In the genomic region with DNA sequence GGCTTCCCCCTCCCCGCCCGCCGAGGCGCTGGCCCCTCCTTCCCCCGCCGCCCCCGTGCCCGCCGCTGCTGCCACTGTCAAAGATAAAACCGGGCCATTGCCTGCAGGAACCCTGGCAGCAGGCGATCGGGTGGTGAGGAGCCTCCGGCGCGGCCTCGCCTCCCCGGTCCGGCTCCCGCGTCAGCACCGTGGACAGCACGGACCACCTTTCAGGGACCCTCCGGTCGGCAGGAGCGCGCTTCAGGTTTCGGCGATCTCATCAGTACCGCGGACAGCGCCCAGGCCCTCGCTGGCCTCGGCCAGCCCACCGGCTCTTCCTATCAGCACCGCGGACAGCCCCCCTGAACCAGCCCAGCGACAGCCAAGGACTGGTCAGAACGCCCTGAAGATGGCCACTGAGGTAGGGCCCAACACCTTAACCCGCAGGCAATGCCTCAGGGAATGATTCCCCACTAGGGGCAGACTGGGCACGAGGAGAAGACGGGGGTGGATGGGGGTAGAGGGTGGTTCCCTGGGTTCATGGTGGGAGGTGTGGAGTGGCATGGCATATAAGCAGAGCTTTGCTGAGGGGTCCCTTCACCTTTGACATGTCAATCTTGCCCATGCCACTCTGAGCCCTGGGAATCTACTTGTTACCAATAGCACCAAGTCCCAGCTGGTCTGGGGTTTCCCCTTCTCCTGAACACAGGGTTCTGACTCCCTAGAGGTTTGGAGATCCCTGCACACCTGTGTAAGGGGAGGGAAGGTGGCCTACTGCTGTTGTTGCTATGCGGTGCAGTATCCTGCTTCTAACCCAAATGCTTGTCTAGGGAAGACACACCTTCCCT, we compare ENCODE assay signal across 8 mouse cellular contexts. TPM values are rescaled to one million over a fixed set of nuclear protein-coding genes. Genes with fewer than 3 reads are reported as not detected.
DNase-seq lines count a peak whose midpoint lies in the region; ATAC-seq and TF ChIP-seq lines count a peak whose summit lies in the region.

No protein-coding gene starts in this region.

- intact Hi-C loops in left cerebral cortex, adult 2 months (cut with DNase I) = loop anchor here (2.0 kb wide), 2 partner anchors 17 to 35 kb away; no protein-coding TSS in a partner anchor

- H3K4me2 ChIP-seq in hindbrain, embryonic 13.5 days = peak overlapping the region; percentile 58

- peak overlapping the region; percentile 89 for H3K9ac ChIP-seq in hindbrain, embryonic 13.5 days

- peak; percentile 48 for TF ChIP-seq CTCF in left cerebral cortex, adult 2 months (IDR thresholded peaks at IDR 0.05)

- no peaks in the 10 kb centered on the region for H3K9me3 ChIP-seq in hindbrain, embryonic 13.5 days
- H3K9me3 ChIP-seq in megakaryocyte, embryonic 14.5 days = no peaks in the 10 kb centered on the region

- H3K4me1 ChIP-seq in hindbrain, embryonic 13.5 days (replicated peaks) = peaks cover 41% of the 10 kb centered on the region
- H3K4me1 ChIP-seq in megakaryocyte, embryonic 14.5 days = peaks cover 8% of the 10 kb centered on the region

- H3K27ac ChIP-seq in hindbrain, embryonic 13.5 days = peak overlapping the region; percentile 89
- peak overlapping the region; percentile 99 for H3K27ac ChIP-seq in left cerebral cortex, adult 2 months

- peak overlapping the region; percentile 57 for H3K4me3 ChIP-seq in hindbrain, embryonic 13.5 days
- peak overlapping the region; percentile 76 for H3K4me3 ChIP-seq in left cerebral cortex, adult 2 months
- peak overlapping the region; percentile 71 for H3K4me3 ChIP-seq in megakaryocyte, embryonic 14.5 days (replicated peaks)

- H3K27me3 ChIP-seq in hindbrain, embryonic 13.5 days = peaks cover 15% of the 10 kb centered on the region
- peaks cover 64% of the 10 kb centered on the region for H3K27me3 ChIP-seq in megakaryocyte, embryonic 14.5 days (replicated peaks)

- WGBS in hindbrain, embryonic 13.5 days = 2% methylated on average over 33 of the region's 42 CpGs

- H3K36me3 ChIP-seq in hindbrain, embryonic 13.5 days = no peaks in the 10 kb centered on the region
- H3K36me3 ChIP-seq in megakaryocyte, embryonic 14.5 days (replicated peaks; ENCODE audit: low read length) = no peaks in the 10 kb centered on the region

- peak; percentile 72 for DNase-seq in WW6 (ENCODE audit: low read depth, low spot score)
- DNase-seq in cerebellum, adult 9-11 months = peak; percentile 83
- DNase-seq in frontal cortex, postnatal 25 days (ENCODE audit: low spot score in 2 of 2) = peak; percentile 36 to 40
- DNase-seq in left cerebral cortex, adult 2 months (ENCODE audit: extremely low spot score in 1 of 2, low spot score in 2 of 2) = peak; percentile 43 to 60
- DNase-seq in right cerebral cortex, postnatal 25 days = peak; percentile 61
- DNase-seq in T-cell, adult 2 months (ENCODE audit: low spot score) = no peak

- ATAC-seq in hindbrain, embryonic 13.5 days (ENCODE audit: low FRiP score) = peak; percentile 84

RNA-seq across cellular contexts. Expression of a gene that starts 8.6 kb away (rescaled TPM):
- polyA plus RNA-seq in hindbrain, embryonic 13.5 days (2015; fragmentation: Nextera tagmentation; extraction: Ambion mirVana) = 38.8 and 40.0 TPM in 2 replicates
- 100 to 1,000 TPM; 124 TPM for total RNA-seq in left cerebral cortex, adult 2 months (2021)
- 0.09 and 0.58 TPM in 2 replicates for polyA plus RNA-seq in megakaryocyte, embryonic 14.5 days (2012; ENCODE audit: insufficient read depth, low replicate concordance)

RNA-seq across cellular contexts. Expression of a gene that starts 53.9 kb away (rescaled TPM):
- 4.4 and 4.6 TPM in 2 replicates for polyA plus RNA-seq in hindbrain, embryonic 13.5 days (2015; fragmentation: Nextera tagmentation; extraction: Ambion mirVana)
- under 1 TPM; 0.48 to 0.65 TPM for total RNA-seq in left cerebral cortex, adult 2 months (2021)
- polyA plus RNA-seq in megakaryocyte, embryonic 14.5 days (2012; ENCODE audit: insufficient read depth, low replicate concordance) = not detected in 2 replicates

Comparison
In these comparisons a context has a peak if more than half of its experiments do, and no peak if none do; other contexts are left out.
1. RNA of a gene that starts 8.6 kb away (polyA plus RNA-seq): 38.8 to 40.0 TPM in hindbrain, embryonic 13.5 days; 0.09 to 0.58 TPM in megakaryocyte, embryonic 14.5 days; every median in the first group is over 10 times any median in the second.
2. Peak in every context shown above with its lines, with median percentiles within 50 percentile points of each other: H3K4me3 ChIP-seq.